Mouse (Mus musculus) neural tube, embryonic 15.5 days (tissue): ENCODE measurements around the gene Traf3ip2. TPM values are rescaled to one million over a fixed set of nuclear protein-coding genes. Genes with fewer than 3 reads are reported as not detected.

Experiments used
- ATAC-seq: fragments of 200-750 bp; cut with Nextera tagmentation; 2 replicates; pipeline ENCODE4 v1.8.0; 2017; ENCODE audit warnings: mild to moderate bottlenecking, moderate TSS enrichment, moderate library complexity; ENCODE audit not compliant: low FRiP score
- H3K27ac ChIP-seq: fragments of 300-500 bp; sonication (generic); replicated peaks from 2 replicates; pipeline ENCODE4 v1.5.1; 2015; ENCODE audit warnings: mild to moderate bottlenecking, inconsistent platforms
- H3K27me3 ChIP-seq: fragments of 300-500 bp; sonication (generic); replicated peaks from 2 replicates; pipeline ENCODE4 v1.6.1; 2015; ENCODE audit warnings: inconsistent platforms
- H3K36me3 ChIP-seq: fragments of 300-500 bp; sonication (generic); 2 replicates; pipeline ENCODE4 v1.6.1; 2015; ENCODE audit warnings: inconsistent platforms
- H3K4me1 ChIP-seq: fragments of 300-500 bp; sonication (generic); 2 replicates; pipeline ENCODE4 v1.6.1; 2015; ENCODE audit warnings: inconsistent platforms
- H3K4me2 ChIP-seq: fragments of 300-500 bp; sonication (generic); 2 replicates; pipeline ENCODE4 v1.6.1; 2015; ENCODE audit warnings: inconsistent platforms, mild to moderate bottlenecking, moderate library complexity
- H3K4me3 ChIP-seq: fragments of 300-500 bp; sonication (generic); replicated peaks from 2 replicates; pipeline ENCODE4 v1.5.1; 2015; ENCODE audit warnings: mild to moderate bottlenecking, inconsistent platforms
- H3K9ac ChIP-seq: fragments of 300-500 bp; sonication (generic); replicated peaks from 2 replicates; pipeline ENCODE4 v1.6.1; 2015; ENCODE audit warnings: mild to moderate bottlenecking, inconsistent platforms
- H3K9me3 ChIP-seq: fragments of 300-500 bp; sonication (generic); replicated peaks from 2 replicates; pipeline ENCODE4 v1.6.1; 2016; ENCODE audit warnings: inconsistent platforms
- WGBS: fragments of 180-500 bp; shearing (Covaris S2); methylation state at CpG from one replicate; pipeline ENCODE4 v1.1.7; 2015; ENCODE audit warnings: mixed read lengths; 5-methylcytosine and 5-hydroxymethylcytosine counted together
- polyA plus RNA-seq: library from polyadenylated mRNA; unstranded; fragments of >200 nt; fragmentation: Nextera tagmentation; extraction: Ambion mirVana; gene quantifications from 2 replicates; pipeline ENCODE4 v1.2.1, GENCODE M21; 2015

Traf3ip2 gene
- polyA plus RNA-seq, 1 experiment from 2014 or later, result 3.8 TPM

DNA sequence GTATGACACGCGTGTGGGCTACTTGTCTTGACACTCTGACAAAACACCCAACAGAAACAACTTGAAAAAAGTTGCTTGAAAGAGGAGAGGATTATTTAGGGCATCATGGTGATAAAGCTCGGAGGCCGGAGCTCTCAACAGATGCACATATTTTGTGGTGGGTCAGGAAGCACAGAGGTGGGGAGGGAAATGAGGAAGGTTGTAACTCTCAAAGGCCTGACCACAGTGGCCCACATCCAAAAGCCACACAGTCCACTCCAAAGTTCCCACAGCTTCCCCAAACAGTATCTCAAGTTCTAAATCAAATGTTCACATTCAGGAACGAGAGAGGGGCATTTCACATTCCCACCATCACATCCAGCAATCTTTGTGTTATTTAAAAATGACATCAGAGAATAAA lies 11.7 kb upstream of the Traf3ip2 start:
- Histone ChIP-seq H3K9me3 (0 out of 2 replicates have a peak, but pooled peaks cover 6% of the 10 kb centered on the region), H3K36me3 (no peaks in the 10 kb centered on the region), H3K4me2 (no peak overlapping the region), H3K27ac (no peak overlapping the region), H3K4me1 (peaks cover 19% of the 10 kb centered on the region), H3K4me3 (no peak overlapping the region), H3K27me3 (no peaks in the 10 kb centered on the region), H3K9ac (no peak overlapping the region)
- 84% methylated on average over 5 of the region's 5 CpGs for WGBS
- ATAC-seq, result no peak

DNA sequence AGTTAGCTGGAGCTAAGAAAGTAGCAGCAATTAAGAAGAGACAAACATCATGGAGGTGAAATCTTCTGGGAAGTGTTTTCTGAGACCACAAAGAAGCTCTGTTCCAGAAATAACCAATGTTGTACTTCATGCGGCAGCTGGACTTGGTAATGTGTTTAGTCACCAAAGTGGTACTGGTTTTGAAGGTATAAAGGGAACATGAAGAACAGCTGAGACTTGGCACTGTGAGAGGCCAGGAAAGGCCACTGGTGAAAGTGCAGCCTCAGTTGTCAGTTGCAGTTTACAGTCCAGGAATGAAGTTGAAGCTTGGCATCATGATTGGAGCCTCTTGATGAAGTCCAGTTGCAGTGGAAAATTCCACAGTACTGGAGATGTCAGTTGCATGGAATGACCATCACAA lies 6.3 kb upstream of the Traf3ip2 start:
- Histone ChIP-seq H3K36me3 (no peaks in the 10 kb centered on the region), H3K4me2 (no peak overlapping the region), H3K9ac (no peak overlapping the region), H3K4me3 (no peak overlapping the region), H3K9me3 (peaks cover 6% of the 10 kb centered on the region; the same call in 1 of the 2 replicates), H3K4me1 (no peaks in the 10 kb centered on the region), H3K27ac (no peak overlapping the region), H3K27me3 (no peaks in the 10 kb centered on the region)
- no peak for ATAC-seq
- WGBS, result 100% methylated on average over 1 of the region's 1 CpGs

DNA sequence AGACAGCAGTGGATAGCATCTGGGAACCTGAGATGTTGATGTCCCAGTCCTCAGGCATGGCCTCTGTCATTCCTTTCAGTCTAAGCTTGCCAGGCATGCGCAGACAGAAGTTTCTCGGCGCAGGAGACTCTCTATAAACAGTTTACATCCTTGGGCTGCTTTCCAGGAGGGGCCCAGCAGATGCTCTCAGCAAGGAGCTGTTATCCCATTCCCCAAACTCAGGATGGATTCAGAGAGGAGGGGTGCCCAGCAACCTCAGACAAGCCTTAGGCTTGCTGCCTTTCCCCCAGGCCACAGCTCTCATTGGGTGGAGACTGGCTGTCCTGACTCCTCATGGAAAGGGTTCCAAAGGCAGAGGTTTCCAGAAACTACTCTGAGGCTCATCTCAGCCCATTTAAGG lies 1.5 kb upstream of the Traf3ip2 start:
- Histone ChIP-seq H3K27me3 (no peaks in the 10 kb centered on the region), H3K9ac (no peak overlapping the region), H3K4me1 (peaks cover 33% of the 10 kb centered on the region), H3K4me2 (no peak overlapping the region), H3K27ac (no peak overlapping the region; the same call in 1 of the 2 replicates), H3K9me3 (no peaks in the 10 kb centered on the region; the same call in 1 of the 2 replicates), H3K36me3 (no peaks in the 10 kb centered on the region), H3K4me3 (no peak overlapping the region)
- WGBS, result 66% methylated on average over 3 of the region's 3 CpGs
- ATAC-seq, result no peak

GRCm38 (mm10) chr10:39612131-39612530 lies 603 bp upstream of the Traf3ip2 start:
- 26% methylated on average over 2 of the region's 2 CpGs for WGBS
- no peak overlapping the region for H3K4me3 ChIP-seq
- no peak overlapping the region for H3K4me2 ChIP-seq
- H3K36me3 ChIP-seq, result no peaks in the 10 kb centered on the region
- no peaks in the 10 kb centered on the region for H3K27me3 ChIP-seq
- no peak for ATAC-seq
- H3K4me1 ChIP-seq, result peaks cover 37% of the 10 kb centered on the region
- no peaks in the 10 kb centered on the region; the same call in 1 of the 2 replicates for H3K9me3 ChIP-seq
- no peak overlapping the region for H3K27ac ChIP-seq
- H3K9ac ChIP-seq, result no peak overlapping the region

GRCm38 (mm10) chr10:39612989-39613831 lies 476 bp downstream of the Traf3ip2 start:
- 18% methylated on average over 26 of the region's 26 CpGs for WGBS
- peak overlapping the region; percentile 64 for H3K27ac ChIP-seq
- peak overlapping the region; percentile 44 for H3K4me2 ChIP-seq
- H3K36me3 ChIP-seq, result no peaks in the 10 kb centered on the region
- peaks cover 37% of the 10 kb centered on the region for H3K4me1 ChIP-seq
- H3K27me3 ChIP-seq, result no peaks in the 10 kb centered on the region
- no peaks in the 10 kb centered on the region; the same call in 1 of the 2 replicates for H3K9me3 ChIP-seq
- peak overlapping the region; percentile 1; the same call in 1 of the 2 replicates for H3K4me3 ChIP-seq
- ATAC-seq, result peak; percentile 48; the same call in 1 of the 2 replicates
- 0 out of 2 replicates have a peak overlapping the region, but pooled peaks have one; percentile 5 for H3K9ac ChIP-seq

GRCm38 (mm10) chr10:39613973-39614372 lies 1.2 kb downstream of the Traf3ip2 start:
- ATAC-seq, result no peak
- H3K4me1 ChIP-seq, result peaks cover 37% of the 10 kb centered on the region
- no peaks in the 10 kb centered on the region for H3K36me3 ChIP-seq
- H3K27me3 ChIP-seq, result no peaks in the 10 kb centered on the region
- H3K27ac ChIP-seq, result 0 out of 2 replicates have a peak overlapping the region, but pooled peaks have one; percentile 28
- no peak overlapping the region for H3K9ac ChIP-seq
- no peaks in the 10 kb centered on the region for H3K9me3 ChIP-seq
- 48% methylated on average over 2 of the region's 2 CpGs for WGBS
- H3K4me3 ChIP-seq, result no peak overlapping the region
- H3K4me2 ChIP-seq, result peak overlapping the region; percentile 44

DNA sequence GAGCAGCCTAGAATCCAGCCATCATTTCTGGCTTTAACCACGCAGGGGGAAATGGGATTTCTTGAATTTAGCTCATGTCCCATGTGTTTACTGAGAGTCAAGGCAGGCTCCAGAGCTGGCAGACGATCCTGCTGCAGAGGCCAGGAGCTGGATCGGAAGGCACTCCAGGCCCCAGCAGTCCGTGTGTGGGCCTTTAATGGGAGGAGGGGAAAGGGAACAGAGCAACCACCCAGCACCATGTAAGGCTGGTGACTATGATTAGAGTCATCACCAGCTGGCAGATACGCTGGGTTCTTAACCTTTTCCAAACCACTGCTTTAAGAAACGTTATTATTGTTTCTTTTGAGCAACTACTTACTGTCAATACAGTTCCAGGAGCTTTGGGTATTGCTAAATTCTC lies 1.9 kb downstream of the Traf3ip2 start:
- no peak overlapping the region for H3K4me3 ChIP-seq
- H3K4me2 ChIP-seq, result no peak overlapping the region
- ATAC-seq, result peak; percentile 36; the same call in 1 of the 2 replicates
- no peak overlapping the region for H3K9ac ChIP-seq
- no peaks in the 10 kb centered on the region for H3K36me3 ChIP-seq
- no peaks in the 10 kb centered on the region for H3K9me3 ChIP-seq
- H3K27me3 ChIP-seq, result no peaks in the 10 kb centered on the region
- peak overlapping the region; percentile 28 for H3K27ac ChIP-seq
- 17% methylated on average over 6 of the region's 6 CpGs for WGBS
- H3K4me1 ChIP-seq, result peaks cover 37% of the 10 kb centered on the region

- WGBS, result 93% methylated on average over 12 of the region's 12 CpGs
- H3K9ac ChIP-seq, result no peak overlapping the region
- peaks cover 37% of the 10 kb centered on the region for H3K4me1 ChIP-seq
- no peak overlapping the region for H3K27ac ChIP-seq
- no peaks in the 10 kb centered on the region for H3K27me3 ChIP-seq
- no peak for ATAC-seq
- no peaks in the 10 kb centered on the region for H3K9me3 ChIP-seq
- H3K4me3 ChIP-seq, result no peak overlapping the region
- no peak overlapping the region for H3K4me2 ChIP-seq
- H3K36me3 ChIP-seq, result no peaks in the 10 kb centered on the region
Measured at GRCm38 (mm10) chr10:39615531-39616229, 2.9 kb downstream of the Traf3ip2 start.

DNA sequence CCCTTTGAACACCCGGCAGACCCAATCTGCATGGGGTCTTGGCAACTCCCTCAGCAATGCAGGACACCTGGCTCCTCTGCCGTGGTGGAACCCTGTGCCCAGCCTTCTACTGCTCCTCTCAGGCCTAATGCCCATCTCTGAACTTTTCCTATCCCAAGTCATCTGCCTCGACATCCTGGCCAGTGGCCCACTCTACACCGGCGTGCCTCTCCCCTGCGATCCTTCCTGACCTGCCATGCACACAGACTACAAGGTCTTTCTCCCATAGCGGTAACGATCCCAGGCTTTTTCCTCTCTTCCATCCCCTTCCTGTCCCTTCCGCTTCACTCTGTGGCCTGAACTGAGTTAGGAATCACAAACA lies 3.5 kb downstream of the Traf3ip2 start:
- Histone ChIP-seq H3K4me2 (no peak overlapping the region), H3K27me3 (no peaks in the 10 kb centered on the region), H3K9me3 (no peaks in the 10 kb centered on the region), H3K4me1 (peaks cover 37% of the 10 kb centered on the region), H3K36me3 (no peaks in the 10 kb centered on the region), H3K4me3 (no peak overlapping the region), H3K27ac (no peak overlapping the region), H3K9ac (no peak overlapping the region)
- WGBS, result 81% methylated on average over 9 of the region's 9 CpGs
- no peak for ATAC-seq

GRCm38 (mm10) chr10:39616626-39617025 lies 3.9 kb downstream of the Traf3ip2 start:
- 90% methylated on average over 8 of the region's 8 CpGs for WGBS
- Histone ChIP-seq H3K4me3 (no peak overlapping the region), H3K4me1 (peaks cover 37% of the 10 kb centered on the region), H3K9me3 (no peaks in the 10 kb centered on the region), H3K27ac (no peak overlapping the region), H3K9ac (no peak overlapping the region), H3K27me3 (no peaks in the 10 kb centered on the region), H3K36me3 (peaks cover 3% of the 10 kb centered on the region; the same call in 1 of the 2 replicates), H3K4me2 (no peak overlapping the region)
- ATAC-seq, result no peak

GRCm38 (mm10) chr10:39618431-39618830 lies 5.7 kb downstream of the Traf3ip2 start:
- H3K27me3 ChIP-seq, result no peaks in the 10 kb centered on the region
- WGBS, result 70% methylated on average over 10 of the region's 10 CpGs
- no peak overlapping the region for H3K9ac ChIP-seq
- no peak overlapping the region for H3K4me3 ChIP-seq
- H3K27ac ChIP-seq, result no peak overlapping the region
- H3K9me3 ChIP-seq, result no peaks in the 10 kb centered on the region
- no peak for ATAC-seq
- H3K4me2 ChIP-seq, result no peak overlapping the region
- peaks cover 27% of the 10 kb centered on the region for H3K4me1 ChIP-seq
- H3K36me3 ChIP-seq, result peaks cover 9% of the 10 kb centered on the region

DNA sequence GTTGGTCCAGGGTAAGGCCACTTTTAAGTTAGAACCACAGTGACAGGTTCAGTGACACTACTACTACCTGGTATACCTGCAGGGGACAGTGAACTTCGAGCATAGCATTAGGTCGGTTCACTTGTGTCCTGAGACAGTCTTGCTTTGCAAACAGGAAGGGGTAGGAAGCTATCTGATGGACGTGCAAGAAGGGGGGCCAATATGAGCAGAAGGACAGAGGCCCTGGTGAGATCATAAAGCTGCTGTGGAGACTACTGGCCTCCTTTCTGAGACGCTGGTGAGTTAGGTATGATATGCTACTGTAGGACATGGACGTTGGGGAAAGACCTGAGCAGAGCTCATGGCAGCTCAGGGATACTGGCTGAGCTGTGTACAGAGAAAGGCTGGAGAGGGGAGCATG lies 7.9 kb downstream of the Traf3ip2 start:
- ATAC-seq, result no peak
- Histone ChIP-seq H3K9ac (no peak overlapping the region), H3K27ac (no peak overlapping the region), H3K4me2 (no peak overlapping the region), H3K36me3 (peaks cover 9% of the 10 kb centered on the region), H3K4me3 (no peak overlapping the region), H3K9me3 (no peaks in the 10 kb centered on the region), H3K4me1 (peaks cover 27% of the 10 kb centered on the region), H3K27me3 (no peaks in the 10 kb centered on the region)
- WGBS, result 93% methylated on average over 5 of the region's 5 CpGs
